Mouse (Mus musculus): Measurements from ENCODE around the gene Atp5f1. TPM values are rescaled to one million over a fixed set of nuclear protein-coding genes. Genes with fewer than 3 reads are reported as not detected.

Atp5f1 gene
- polyA plus RNA-seq, 2 experiments: 233 to 438 TPM

DNA sequence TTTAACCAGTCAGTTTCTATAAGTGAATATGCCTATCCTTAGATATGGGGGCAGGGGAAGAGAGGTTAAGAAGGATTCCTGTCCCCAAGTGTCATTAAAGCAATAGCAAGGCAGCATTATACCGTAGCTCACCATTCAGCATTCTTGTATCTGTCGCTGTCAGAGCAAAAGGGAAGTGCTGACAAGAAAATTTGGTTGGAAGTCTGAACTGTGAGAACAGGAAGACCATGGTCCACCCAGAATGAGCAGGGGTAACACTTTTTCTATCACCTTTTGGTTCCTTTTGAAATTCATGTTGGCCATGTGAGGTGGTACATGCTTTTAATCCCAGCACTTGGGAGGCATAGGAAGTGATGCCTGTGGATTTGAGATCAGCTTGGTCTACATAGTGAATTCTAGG, 28.8 kb downstream of the Atp5f1 start:
- no peaks in the 10 kb centered on the region for H3K27me3 ChIP-seq (ENCODE audit: control insufficient read depth, insufficient read depth, low read length)

GRCm38 (mm10) chr3:105929821-105930220, 30.1 kb downstream of the Atp5f1 start:
- Histone ChIP-seq H3K4me3 (replicated peaks; ENCODE audit: low read length) (no peak overlapping the region), H3K9ac (ENCODE audit: low read depth, low read length, severe bottlenecking) (no peak overlapping the region), H3K27ac (replicated peaks; ENCODE audit: low read depth, low read length) (no peak overlapping the region), H3K4me1 (ENCODE audit: control insufficient read depth, insufficient read depth, low read length) (no peaks in the 10 kb centered on the region), H3K9me3 (ENCODE audit: control insufficient read depth, low read length) (no peaks in the 10 kb centered on the region), H3K4me2 (replicated peaks; ENCODE audit: low read depth, low read length, severe bottlenecking) (no peak overlapping the region), H3K36me3 (ENCODE audit: control insufficient read depth, insufficient read depth, low read length) (no peaks in the 10 kb centered on the region), H3K27me3 (ENCODE audit: control insufficient read depth, insufficient read depth, low read length) (no peaks in the 10 kb centered on the region)
- no peak for TF ChIP-seq POLR2A (IDR thresholded peaks at IDR 0.05; ENCODE audit: borderline replicate concordance, extremely low read depth, insufficient read depth, insufficient read length)
- DNase-seq (ENCODE audit: low spot score): no peak
- ATAC-seq (ENCODE audit: low FRiP score, low read depth): no peak
- 82% methylated on average over 7 of the region's 7 CpGs for WGBS

More for the DNA sequence above, 28.8 kb downstream of the Atp5f1 start:
- Histone ChIP-seq H3K27ac (replicated peaks; ENCODE audit: low read depth, low read length) (no peak overlapping the region), H3K9ac (ENCODE audit: low read depth, low read length, severe bottlenecking) (no peak overlapping the region), H3K4me2 (replicated peaks; ENCODE audit: low read depth, low read length, severe bottlenecking) (no peak overlapping the region), H3K4me3 (replicated peaks; ENCODE audit: low read length) (no peak overlapping the region), H3K36me3 (ENCODE audit: control insufficient read depth, insufficient read depth, low read length) (no peaks in the 10 kb centered on the region), H3K4me1 (ENCODE audit: control insufficient read depth, insufficient read depth, low read length) (no peaks in the 10 kb centered on the region), H3K9me3 (ENCODE audit: control insufficient read depth, low read length) (no peaks in the 10 kb centered on the region)
- 93% methylated on average over 2 of the region's 2 CpGs for WGBS
- ATAC-seq (ENCODE audit: low FRiP score, low read depth): no peak
- TF ChIP-seq POLR2A (IDR thresholded peaks at IDR 0.05; ENCODE audit: borderline replicate concordance, extremely low read depth, insufficient read depth, insufficient read length): no peak
- DNase-seq (ENCODE audit: low spot score): no peak

GRCm38 (mm10) chr3:105928781-105929180, 31.1 kb downstream of the Atp5f1 start:
- no peaks in the 10 kb centered on the region for H3K4me1 ChIP-seq (ENCODE audit: control insufficient read depth, insufficient read depth, low read length)
- no peaks in the 10 kb centered on the region for H3K36me3 ChIP-seq (ENCODE audit: control insufficient read depth, insufficient read depth, low read length)
- no peak overlapping the region for H3K27ac ChIP-seq (replicated peaks; ENCODE audit: low read depth, low read length)
- WGBS: 84% methylated on average over 6 of the region's 6 CpGs
- H3K27me3 ChIP-seq (ENCODE audit: control insufficient read depth, insufficient read depth, low read length): no peaks in the 10 kb centered on the region
- H3K4me3 ChIP-seq (replicated peaks; ENCODE audit: low read length): no peak overlapping the region
- no peak for TF ChIP-seq POLR2A (IDR thresholded peaks at IDR 0.05; ENCODE audit: borderline replicate concordance, extremely low read depth, insufficient read depth, insufficient read length)
- no peak overlapping the region for H3K9ac ChIP-seq (ENCODE audit: low read depth, low read length, severe bottlenecking)
- no peak for ATAC-seq (ENCODE audit: low FRiP score, low read depth)
- no peak for DNase-seq (ENCODE audit: low spot score)
- H3K9me3 ChIP-seq (ENCODE audit: control insufficient read depth, low read length): no peaks in the 10 kb centered on the region
- H3K4me2 ChIP-seq (replicated peaks; ENCODE audit: low read depth, low read length, severe bottlenecking): no peak overlapping the region

- H3K27ac ChIP-seq (replicated peaks; ENCODE audit: low read depth, low read length): no peak overlapping the region
- H3K9ac ChIP-seq (ENCODE audit: low read depth, low read length, severe bottlenecking): no peak overlapping the region
- H3K4me2 ChIP-seq (replicated peaks; ENCODE audit: low read depth, low read length, severe bottlenecking): no peak overlapping the region
- 68% methylated on average over 3 of the region's 3 CpGs for WGBS
- no peaks in the 10 kb centered on the region for H3K9me3 ChIP-seq (ENCODE audit: control insufficient read depth, low read length)
- DNase-seq (ENCODE audit: low spot score) (no peak), ATAC-seq (ENCODE audit: low FRiP score, low read depth) (no peak)
- no peaks in the 10 kb centered on the region for H3K27me3 ChIP-seq (ENCODE audit: control insufficient read depth, insufficient read depth, low read length)
- no peak for TF ChIP-seq POLR2A (IDR thresholded peaks at IDR 0.05; ENCODE audit: borderline replicate concordance, extremely low read depth, insufficient read depth, insufficient read length)
- no peak overlapping the region for H3K4me3 ChIP-seq (replicated peaks; ENCODE audit: low read length)
- H3K36me3 ChIP-seq (ENCODE audit: control insufficient read depth, insufficient read depth, low read length): no peaks in the 10 kb centered on the region
- H3K4me1 ChIP-seq (ENCODE audit: control insufficient read depth, insufficient read depth, low read length): no peaks in the 10 kb centered on the region
These were observed 31.7 kb downstream of the Atp5f1 start for GRCm38 (mm10) chr3:105928195-105928569.

GRCm38 (mm10) chr3:105927561-105928194, 32.2 kb downstream of the Atp5f1 start:
- no peaks in the 10 kb centered on the region for H3K27me3 ChIP-seq (ENCODE audit: control insufficient read depth, insufficient read depth, low read length)
- 79% methylated on average over 7 of the region's 7 CpGs for WGBS

More at GRCm38 (mm10) chr3:105927561-105928194, 32.2 kb downstream of the Atp5f1 start:
- TF ChIP-seq POLR2A (IDR thresholded peaks at IDR 0.05; ENCODE audit: borderline replicate concordance, extremely low read depth, insufficient read depth, insufficient read length): no peak
- no peaks in the 10 kb centered on the region for H3K9me3 ChIP-seq (ENCODE audit: control insufficient read depth, low read length)
- no peaks in the 10 kb centered on the region for H3K4me1 ChIP-seq (ENCODE audit: control insufficient read depth, insufficient read depth, low read length)
- H3K4me3 ChIP-seq (replicated peaks; ENCODE audit: low read length): no peak overlapping the region
- no peaks in the 10 kb centered on the region for H3K36me3 ChIP-seq (ENCODE audit: control insufficient read depth, insufficient read depth, low read length)
- DNase-seq (ENCODE audit: low spot score): no peak
- ATAC-seq (ENCODE audit: low FRiP score, low read depth): no peak
- H3K9ac ChIP-seq (ENCODE audit: low read depth, low read length, severe bottlenecking): no peak overlapping the region
- H3K27ac ChIP-seq (replicated peaks; ENCODE audit: low read depth, low read length): no peak overlapping the region
- no peak overlapping the region for H3K4me2 ChIP-seq (replicated peaks; ENCODE audit: low read depth, low read length, severe bottlenecking)
